24 mouse cellular contexts compared by ENCODE assay signal in genomic region chr8:61342473-61343026, GRCm38 (mm10).
DNase-seq lines count a peak whose midpoint lies in the region; ATAC-seq and TF ChIP-seq lines count a peak whose summit lies in the region.
"Had no signal": no experiment of that assay in that cellular context is flagged by ENCODE, and none has a peak within 500 bp of the region (broad histone marks: within the 10 kb centered on the region; RNA-seq: fewer than 3 reads in every experiment).

No protein-coding gene starts in this region.

- no peak; the same call in 1 of the 2 replicates for ATAC-seq in hindbrain, embryonic 16.5 days
- ATAC-seq: forebrain, embryonic 13.5 days; midbrain, embryonic 16.5 days had no signal

- H3K9ac ChIP-seq in hindbrain, embryonic 16.5 days (ENCODE audit: low read depth, low read length) = no peak overlapping the region
- H3K9ac ChIP-seq: embryonic facial prominence, embryonic 12.5 days; forebrain, embryonic 13.5 days; heart, embryonic 13.5 days; hindbrain, embryonic 12.5 days; liver, embryonic 15.5 days; neural tube, embryonic 13.5 days had no signal

- no peak overlapping the region for H3K4me2 ChIP-seq in hindbrain, embryonic 16.5 days (ENCODE audit: low read length)
- H3K4me2 ChIP-seq: embryonic facial prominence, embryonic 12.5 days; forebrain, embryonic 13.5 days; heart, embryonic 13.5 days; hindbrain, embryonic 12.5 days; liver, embryonic 15.5 days; neural tube, embryonic 13.5 days had no signal

- no peaks in the 10 kb centered on the region for H3K27me3 ChIP-seq in hindbrain, embryonic 10.5 days (ENCODE audit: insufficient read depth, poor library complexity, severe bottlenecking)
- H3K27me3 ChIP-seq in hindbrain, embryonic 16.5 days (replicated peaks; ENCODE audit: control insufficient read depth, insufficient read depth, low read length) = no peaks in the 10 kb centered on the region
- H3K27me3 ChIP-seq in small intestine, adult 2 months (ENCODE audit: control insufficient read depth, insufficient read depth, low read length) = no peaks in the 10 kb centered on the region
- H3K27me3 ChIP-seq: embryonic facial prominence, embryonic 12.5 days; forebrain, embryonic 13.5 days; heart, embryonic 13.5 days; hindbrain, embryonic 12.5 days; liver, embryonic 15.5 days; megakaryocyte, embryonic 14.5 days; neural tube, embryonic 13.5 days had no signal

- WGBS in hindbrain, embryonic 10.5 days = 79% methylated on average over 7 of the region's 7 CpGs
- WGBS in hindbrain, embryonic 16.5 days = 78% methylated on average over 7 of the region's 7 CpGs
- 53% methylated on average over 7 of the region's 7 CpGs for WGBS in lung, adult 2 months
- WGBS in small intestine, adult 2 months = 73% methylated on average over 7 of the region's 7 CpGs

- 0 out of 2 replicates have a peak overlapping the region, but pooled peaks have one; percentile 8 for H3K27ac ChIP-seq in hindbrain, embryonic 10.5 days
- H3K27ac ChIP-seq in hindbrain, embryonic 16.5 days (ENCODE audit: low read depth, low read length) = no peak overlapping the region
- peak overlapping the region; percentile 33; the same call in 1 of the 2 replicates for H3K27ac ChIP-seq in small intestine, adult 2 months (ENCODE audit: insufficient read depth, low read depth, low read length)
- H3K27ac ChIP-seq: embryonic facial prominence, embryonic 12.5 days; forebrain, embryonic 13.5 days; heart, embryonic 13.5 days; hindbrain, embryonic 12.5 days; liver, embryonic 15.5 days; neural tube, embryonic 13.5 days had no signal

- H3K9me3 ChIP-seq in hindbrain, embryonic 10.5 days = no peaks in the 10 kb centered on the region
- no peaks in the 10 kb centered on the region for H3K9me3 ChIP-seq in hindbrain, embryonic 16.5 days (ENCODE audit: control insufficient read depth, low read length)
- H3K9me3 ChIP-seq: embryonic facial prominence, embryonic 12.5 days; forebrain, embryonic 13.5 days; heart, embryonic 13.5 days; hindbrain, embryonic 12.5 days; liver, embryonic 15.5 days; neural tube, embryonic 13.5 days had no signal

- no peak for TF ChIP-seq POLR2A in lung, adult 2 months (IDR thresholded peaks at IDR 0.05; ENCODE audit: borderline replicate concordance, extremely low read depth, low read depth, low read length)
- TF ChIP-seq POLR2A in small intestine, adult 2 months (IDR thresholded peaks at IDR 0.05; ENCODE audit: low read depth, low read length) = no peak

- intact Hi-C loops in left cerebral cortex, postnatal 4 days (cut with DNase I) = no loop called here

- H3K4me1 ChIP-seq in hindbrain, embryonic 10.5 days (replicated peaks) = peaks cover 28% of the 10 kb centered on the region
- no peaks in the 10 kb centered on the region; the same call in none of the 2 replicates for H3K4me1 ChIP-seq in hindbrain, embryonic 16.5 days (ENCODE audit: control insufficient read depth, insufficient read depth, low read depth, low read length)
- H3K4me1 ChIP-seq in lung, adult 2 months (ENCODE audit: control insufficient read depth, insufficient read depth, low read length) = no peaks in the 10 kb centered on the region
- H3K4me1 ChIP-seq in small intestine, adult 2 months (ENCODE audit: control insufficient read depth, insufficient read depth, insufficient read length, low read length) = peaks cover 5% of the 10 kb centered on the region; the same call in 1 of the 2 replicates
- H3K4me1 ChIP-seq: forebrain, embryonic 13.5 days; liver, embryonic 15.5 days; megakaryocyte, embryonic 14.5 days had no signal

- no peak for TF ChIP-seq CTCF in lung, adult 2 months (IDR thresholded peaks at IDR 0.05; ENCODE audit: insufficient read depth, low read length)
- TF ChIP-seq CTCF in small intestine, adult 2 months (IDR thresholded peaks at IDR 0.05; ENCODE audit: extremely low read depth, insufficient read length, insufficient replicate concordance, low read depth, low read length) = no peak

- no peak overlapping the region for H3K4me3 ChIP-seq in hindbrain, embryonic 10.5 days
- no peak overlapping the region for H3K4me3 ChIP-seq in hindbrain, embryonic 16.5 days (ENCODE audit: low read length)
- H3K4me3 ChIP-seq in lung, adult 2 months (replicated peaks; ENCODE audit: extremely low read depth, low read depth, low read length) = no peak overlapping the region
- no peak overlapping the region for H3K4me3 ChIP-seq in small intestine, adult 2 months (ENCODE audit: low read depth, low read length)
- H3K4me3 ChIP-seq: embryonic facial prominence, embryonic 12.5 days; forebrain, embryonic 13.5 days; heart, embryonic 13.5 days; hindbrain, embryonic 12.5 days; liver, embryonic 15.5 days; megakaryocyte, embryonic 14.5 days; myocyte; neural tube, embryonic 13.5 days had no signal

- DNase-seq in hindbrain, embryonic 10.5 days (ENCODE audit: low spot score) = no peak
- peak; percentile 29 for DNase-seq in lung, postnatal 36 days
- DNase-seq in lung, adult 2 months = no peak
- no peak for DNase-seq in left cerebral cortex, postnatal 4 days
- DNase-seq in gastrocnemius, adult 8-10 months (ENCODE audit: low spot score in 2 of 2) = no peak
- DNase-seq: cerebellum, adult 11-12 months; cerebellum, postnatal 10 days; gastrocnemius, postnatal 14 days; heart, adult 18-20 months; heart, postnatal 14 days; kidney, postnatal 4 days; lung, postnatal 10 days; retina, postnatal 1 day had no signal

- peaks cover 9% of the 10 kb centered on the region for H3K36me3 ChIP-seq in hindbrain, embryonic 10.5 days
- no peaks in the 10 kb centered on the region for H3K36me3 ChIP-seq in hindbrain, embryonic 16.5 days (ENCODE audit: control insufficient read depth, insufficient read depth, low read length)
- H3K36me3 ChIP-seq in small intestine, adult 2 months (ENCODE audit: control insufficient read depth, insufficient read depth, low read length) = peaks cover 3% of the 10 kb centered on the region; the same call in 1 of the 2 replicates
- H3K36me3 ChIP-seq: hindbrain, embryonic 12.5 days; liver, embryonic 15.5 days; neural tube, embryonic 13.5 days had no signal
